Mouse (Mus musculus) hindbrain, embryonic 15.5 days (tissue): ENCODE results near the gene Pip5kl1. TPM values are rescaled to one million over a fixed set of nuclear protein-coding genes. Genes with fewer than 3 reads are reported as not detected.

Source experiments
- ATAC-seq: fragments of 200-750 bp; cut with Nextera tagmentation; 2 replicates; pipeline ENCODE4 v1.8.0; 2017; ENCODE audit warnings: low read depth, moderate number of reproducible peaks, moderate TSS enrichment; ENCODE audit not compliant: low FRiP score
- H3K27ac ChIP-seq: fragments of 300-500 bp; sonication (generic); replicated peaks from 2 replicates; pipeline ENCODE4 v1.5.1; 2015; ENCODE audit warnings: mild to moderate bottlenecking, inconsistent platforms
- H3K27me3 ChIP-seq: fragments of 300-500 bp; sonication (generic); 2 replicates; pipeline ENCODE4 v1.6.1; 2015; ENCODE audit warnings: control low read depth, inconsistent platforms
- H3K36me3 ChIP-seq: fragments of 300-500 bp; sonication (generic); 2 replicates; pipeline ENCODE4 v1.6.1; 2015; ENCODE audit warnings: control low read depth, inconsistent platforms
- H3K4me1 ChIP-seq: fragments of 300-500 bp; sonication (generic); replicated peaks from 2 replicates; pipeline ENCODE4 v1.6.1; 2015; ENCODE audit warnings: control low read depth, inconsistent platforms
- H3K4me2 ChIP-seq: fragments of 300-500 bp; sonication (generic); 2 replicates; pipeline ENCODE4 v1.6.1; 2015; ENCODE audit warnings: moderate library complexity, mild to moderate bottlenecking, inconsistent platforms
- H3K4me3 ChIP-seq: fragments of 300-500 bp; sonication (generic); 2 replicates; pipeline ENCODE4 v1.5.1; 2015; ENCODE audit warnings: mild to moderate bottlenecking, inconsistent platforms
- H3K9ac ChIP-seq: fragments of 300-500 bp; sonication (generic); 2 replicates; pipeline ENCODE4 v1.6.1; 2015; ENCODE audit warnings: inconsistent platforms
- H3K9me3 ChIP-seq: fragments of 300-500 bp; sonication (generic); 2 replicates; pipeline ENCODE4 v1.6.1; 2016; ENCODE audit warnings: control low read depth, inconsistent platforms
- WGBS: fragments of 180-500 bp; shearing (Covaris S2); methylation state at CpG from one replicate; pipeline ENCODE4 v1.1.7; 2015; 5-methylcytosine and 5-hydroxymethylcytosine counted together
- polyA plus RNA-seq: library from polyadenylated mRNA; unstranded; fragments of >200 nt; fragmentation: Nextera tagmentation; extraction: Ambion mirVana; gene quantifications from 2 replicates; pipeline ENCODE4 v1.2.1, GENCODE M21; 2015

The Pip5kl1 gene
- polyA plus RNA-seq, 1 experiment from 2014 or later, result 15.3 TPM

GRCm38 (mm10) chr2:32625873-32626694, 51.5 kb downstream of the Pip5kl1 start:
- peak overlapping the region; percentile 66 for H3K4me2 ChIP-seq
- no peak for ATAC-seq
- peak overlapping the region; percentile 87 for H3K27ac ChIP-seq
- WGBS, result 54% methylated on average over 5 of the region's 5 CpGs
- no peaks in the 10 kb centered on the region for H3K27me3 ChIP-seq
- peaks cover 67% of the 10 kb centered on the region for H3K4me1 ChIP-seq
- peak overlapping the region; percentile 54 for H3K9ac ChIP-seq
- no peaks in the 10 kb centered on the region for H3K9me3 ChIP-seq
- H3K36me3 ChIP-seq, result no peaks in the 10 kb centered on the region
- H3K4me3 ChIP-seq, result peak overlapping the region; percentile 39

- Histone ChIP-seq H3K9ac (no peak overlapping the region), H3K27me3 (no peaks in the 10 kb centered on the region), H3K27ac (no peak overlapping the region), H3K9me3 (no peaks in the 10 kb centered on the region), H3K4me2 (peak overlapping the region; percentile 66; the same call in 1 of the 2 replicates), H3K4me1 (peaks cover 58% of the 10 kb centered on the region), H3K36me3 (no peaks in the 10 kb centered on the region), H3K4me3 (no peak overlapping the region)
- WGBS, result 71% methylated on average over 20 of the region's 20 CpGs
- ATAC-seq, result no peak
Measured at GRCm38 (mm10) chr2:32627266-32628043, 52.9 kb downstream of the Pip5kl1 start.

- Histone ChIP-seq H3K4me1 (peaks cover 58% of the 10 kb centered on the region), H3K27me3 (no peaks in the 10 kb centered on the region), H3K9ac (no peak overlapping the region), H3K27ac (peak overlapping the region; percentile 63), H3K9me3 (no peaks in the 10 kb centered on the region), H3K4me2 (peak overlapping the region; percentile 36), H3K36me3 (no peaks in the 10 kb centered on the region; the same call in 1 of the 2 replicates), H3K4me3 (no peak overlapping the region)
- ATAC-seq, result no peak
- WGBS, result 64% methylated on average over 4 of the region's 4 CpGs
Measured at GRCm38 (mm10) chr2:32628044-32628550, 53.5 kb downstream of the Pip5kl1 start.

- Histone ChIP-seq H3K9me3 (no peaks in the 10 kb centered on the region), H3K9ac (no peak overlapping the region), H3K4me1 (peaks cover 58% of the 10 kb centered on the region), H3K27ac (peak overlapping the region; percentile 63), H3K36me3 (peaks cover 4% of the 10 kb centered on the region; the same call in 1 of the 2 replicates), H3K4me2 (peak overlapping the region; percentile 36), H3K4me3 (no peak overlapping the region), H3K27me3 (no peaks in the 10 kb centered on the region)
- peak; percentile 40; the same call in 1 of the 2 replicates for ATAC-seq
- 28% methylated on average over 5 of the region's 5 CpGs for WGBS
Measured at GRCm38 (mm10) chr2:32628729-32629128, 54.1 kb downstream of the Pip5kl1 start.

- H3K27me3 ChIP-seq, result no peaks in the 10 kb centered on the region
- 22% methylated on average over 9 of the region's 9 CpGs for WGBS
- no peak overlapping the region for H3K4me3 ChIP-seq
- H3K27ac ChIP-seq, result peak overlapping the region; percentile 63
- peaks cover 57% of the 10 kb centered on the region for H3K4me1 ChIP-seq
- ATAC-seq, result peak; percentile 19
- peak overlapping the region; percentile 36 for H3K4me2 ChIP-seq
- H3K9ac ChIP-seq, result no peak overlapping the region
- H3K36me3 ChIP-seq, result peaks cover 4% of the 10 kb centered on the region; the same call in 1 of the 2 replicates
- H3K9me3 ChIP-seq, result no peaks in the 10 kb centered on the region
Measured at GRCm38 (mm10) chr2:32629276-32629976, 54.8 kb downstream of the Pip5kl1 start.

GRCm38 (mm10) chr2:32630036-32630435, 55.4 kb downstream of the Pip5kl1 start:
- ATAC-seq, result no peak
- no peak overlapping the region for H3K27ac ChIP-seq

GRCm38 (mm10) chr2:32631046-32631445, 56.4 kb downstream of the Pip5kl1 start:
- Histone ChIP-seq H3K27ac (no peak overlapping the region), H3K4me1 (peaks cover 40% of the 10 kb centered on the region), H3K4me3 (no peak overlapping the region), H3K27me3 (no peaks in the 10 kb centered on the region), H3K36me3 (peaks cover 4% of the 10 kb centered on the region; the same call in 1 of the 2 replicates), H3K9me3 (no peaks in the 10 kb centered on the region), H3K9ac (no peak overlapping the region), H3K4me2 (no peak overlapping the region)
- WGBS, result 88% methylated on average over 10 of the region's 10 CpGs
- no peak for ATAC-seq

More at GRCm38 (mm10) chr2:32630036-32630435, 55.4 kb downstream of the Pip5kl1 start:
- Histone ChIP-seq H3K27me3 (no peaks in the 10 kb centered on the region), H3K36me3 (peaks cover 4% of the 10 kb centered on the region; the same call in 1 of the 2 replicates), H3K4me2 (peak overlapping the region; percentile 36; the same call in 1 of the 2 replicates), H3K4me1 (peaks cover 51% of the 10 kb centered on the region), H3K9ac (no peak overlapping the region), H3K4me3 (no peak overlapping the region), H3K9me3 (no peaks in the 10 kb centered on the region)
- 73% methylated on average over 9 of the region's 9 CpGs for WGBS

GRCm38 (mm10) chr2:32631737-32632394, 57.3 kb downstream of the Pip5kl1 start:
- Histone ChIP-seq H3K27me3 (no peaks in the 10 kb centered on the region), H3K4me1 (peaks cover 32% of the 10 kb centered on the region), H3K4me2 (no peak overlapping the region), H3K36me3 (peaks cover 4% of the 10 kb centered on the region; the same call in 1 of the 2 replicates), H3K27ac (no peak overlapping the region), H3K4me3 (no peak overlapping the region), H3K9ac (no peak overlapping the region), H3K9me3 (no peaks in the 10 kb centered on the region)
- no peak for ATAC-seq
- WGBS, result 48% methylated on average over 7 of the region's 7 CpGs

Other genes starting within 250 kb of the Pip5kl1 start
- gene Ciz1, start 222.5 kb upstream of the Pip5kl1 start, polyA plus RNA-seq, result 48.2 and 60.7 TPM in 2 replicates
- 77.2 and 86.0 TPM in 2 replicates for gene Dnm1, start 221.5 kb upstream of the Pip5kl1 start, polyA plus RNA-seq
- gene 1110008P14Rik, start 192.9 kb upstream of the Pip5kl1 start, polyA plus RNA-seq, result 156 and 160 TPM in 2 replicates
- 0.73 and 1.2 TPM in 2 replicates for gene Lcn2, start 186.5 kb upstream of the Pip5kl1 start, polyA plus RNA-seq
- gene Ptges2, start 178.9 kb upstream of the Pip5kl1 start, polyA plus RNA-seq, result 51.0 and 57.4 TPM in 2 replicates
- gene Naif1, start 124.3 kb upstream of the Pip5kl1 start, polyA plus RNA-seq, result 4.8 and 5.8 TPM in 2 replicates
- 51.4 and 54.4 TPM in 2 replicates for gene Slc25a25, start 123.4 kb upstream of the Pip5kl1 start, polyA plus RNA-seq
- 7.5 and 9.5 TPM in 2 replicates for gene Fam102a, start 39.5 kb upstream of the Pip5kl1 start, polyA plus RNA-seq
- gene Dpm2, start 3.9 kb upstream of the Pip5kl1 start, polyA plus RNA-seq, result 138 and 140 TPM in 2 replicates
- 0.79 and 0.87 TPM in 2 replicates for gene 9430097D07Rik, start 887 bp downstream of the Pip5kl1 start, polyA plus RNA-seq
- 41.2 and 41.9 TPM in 2 replicates for gene St6galnac4, start 12.3 kb downstream of the Pip5kl1 start, polyA plus RNA-seq
- gene St6galnac6, start 24.9 kb downstream of the Pip5kl1 start, polyA plus RNA-seq, result 24.1 and 27.7 TPM in 2 replicates
- gene Ak1, start 47.0 kb downstream of the Pip5kl1 start, polyA plus RNA-seq, result 89.0 and 95.9 TPM in 2 replicates
- gene Eng, start 71.8 kb downstream of the Pip5kl1 start, polyA plus RNA-seq, result 29.2 and 33.9 TPM in 2 replicates
- 20.4 and 22.7 TPM in 2 replicates for gene Fpgs, start 129.3 kb downstream of the Pip5kl1 start, polyA plus RNA-seq
- gene Cdk9, start 138.3 kb downstream of the Pip5kl1 start, polyA plus RNA-seq, result 69.0 and 73.4 TPM in 2 replicates
- 50.1 and 53.3 TPM in 2 replicates for gene Sh2d3c, start 146.3 kb downstream of the Pip5kl1 start, polyA plus RNA-seq
- gene 6330409D20Rik, start 166.2 kb downstream of the Pip5kl1 start, polyA plus RNA-seq, result 3.4 and 3.5 TPM in 2 replicates
- gene Tor2a, start 182.4 kb downstream of the Pip5kl1 start, polyA plus RNA-seq, result 50.3 and 53.3 TPM in 2 replicates
- gene Ttc16, start 200.8 kb downstream of the Pip5kl1 start, polyA plus RNA-seq, result 0.59 and 0.62 TPM in 2 replicates
- 4.3 and 5.0 TPM in 2 replicates for gene Ptrh1, start 201.0 kb downstream of the Pip5kl1 start, polyA plus RNA-seq
- gene Cfap157, start 209.6 kb downstream of the Pip5kl1 start, polyA plus RNA-seq, result 1.3 and 2.0 TPM in 2 replicates